Mouse (Mus musculus) liver, postnatal 0 days (tissue): ENCODE measurements at regions not wholly inside any gene's neighbourhood (a gene's known extent, or its start where the extent isn't known, plus 50 kb on each side); places are given as distances from the start of the nearest gene placed in this dataset.

Source experiments
- CTCF ChIP-seq: sonication (generic); IDR thresholded peaks from 2 replicates; pipeline ENCODE4 v1.5.1; 2016; ENCODE audit warnings: antibody characterized with exemption, low read depth
- EP300 ChIP-seq: IDR thresholded peaks from 2 replicates; pipeline ENCODE4 v1.6.1; 2016; ENCODE audit warnings: antibody characterized with exemption, low read depth, mild to moderate bottlenecking

- TF ChIP-seq EP300 = no peak
- no peak for TF ChIP-seq CTCF
Measured at GRCm38 (mm10) chr16:29858645-29859044, 205.5 kb upstream of the Hes1 start.
